Mouse (Mus musculus): ENCODE data around the gene Tbc1d8.

GRCm38 (mm10) chr1:39455350-39456023 lies 23.1 kb downstream of the Tbc1d8 start:
- TF ChIP-seq CTCF (IDR thresholded peaks at IDR 0.05; ENCODE audit: low read depth) (no peak), EP300 (IDR thresholded peaks at IDR 0.05; ENCODE audit: low read depth) (no peak)
